Mouse (Mus musculus) heart, adult 18-20 months (tissue): ENCODE results near the gene Zfp811. TPM values are rescaled to one million over a fixed set of nuclear protein-coding genes. Genes with fewer than 3 reads are reported as not detected.
"Not testable (repeated sequence)": the region's sequence is repeated elsewhere in the genome, so short reads cannot be mapped to it uniquely, and the experiment has no call there.

Experiments used
- DNase-seq, 2 experiments: peaks; one replicate each; pipeline ENCODE4 v3.0.0; 2021 to 2022; ENCODE audit warnings: mixed read lengths in 1 of 2
- long read RNA-seq, 2 experiments: library from polyadenylated mRNA; stranded (forward); transcript quantifications; one replicate each; pipeline ENCODE4 v2.0.0; 2021
- total RNA-seq, 2 experiments: library from RNA; stranded (reverse); gene quantifications; 2 replicates each; pipeline ENCODE4 v1.2.3; 2021

Zfp811 gene
- under 1 TPM in 1 of 2 experiments, not detected in 1; 0.44 TPM for total RNA-seq
- long read RNA-seq, experiment 1, result 0 reads
- long read RNA-seq, experiment 2, result 0 reads

GRCm38 (mm10) chr17:32809544-32810374, at the start of gene Zfp811:
Zfp811 (minus strand) TSS chr17:32809931.
- no peak for DNase-seq

DNA sequence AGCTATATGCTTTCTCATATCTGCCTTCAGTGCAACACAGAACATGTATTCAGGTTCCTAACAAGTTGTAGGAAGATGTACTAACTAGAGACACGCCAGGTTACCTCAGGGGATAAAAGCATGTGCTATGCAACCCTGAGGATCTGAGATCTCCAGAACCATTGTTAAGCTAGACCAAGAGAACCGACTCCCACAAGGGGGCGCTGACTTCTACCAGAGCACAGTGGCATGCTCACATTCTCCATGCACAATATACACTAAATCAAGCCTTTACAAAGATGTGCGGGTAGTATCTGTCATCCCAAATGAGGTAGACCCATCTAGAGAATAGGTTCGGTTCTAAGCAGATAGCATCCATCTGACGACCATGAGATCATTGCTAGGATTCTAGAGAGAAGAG, 47.0 kb upstream of the Zfp811 start:
- DNase-seq, result not testable (repeated sequence)

- DNase-seq, result no peak
Measured at GRCm38 (mm10) chr17:32851581-32851980, 41.9 kb upstream of the Zfp811 start.

DNA sequence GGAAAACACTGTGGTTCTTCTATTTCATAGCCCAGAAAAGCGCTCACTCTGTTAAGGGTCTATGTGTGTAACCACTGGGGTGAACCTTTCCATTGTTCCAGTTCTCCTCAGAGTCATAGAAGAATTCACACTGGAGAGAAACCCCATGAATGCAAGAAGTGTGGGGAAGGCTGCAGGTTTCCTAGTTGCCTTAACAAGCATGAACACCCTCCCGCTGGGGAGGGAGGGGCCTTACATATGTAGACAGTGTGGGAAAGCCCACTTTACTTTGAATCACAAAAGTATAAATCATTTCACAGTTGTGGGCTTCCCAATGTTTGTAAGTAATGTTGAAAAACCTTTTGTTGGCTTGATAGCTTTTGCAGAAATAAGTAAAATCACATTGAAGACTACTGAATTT, 31.7 kb upstream of the Zfp811 start:
- no peak for DNase-seq

DNA sequence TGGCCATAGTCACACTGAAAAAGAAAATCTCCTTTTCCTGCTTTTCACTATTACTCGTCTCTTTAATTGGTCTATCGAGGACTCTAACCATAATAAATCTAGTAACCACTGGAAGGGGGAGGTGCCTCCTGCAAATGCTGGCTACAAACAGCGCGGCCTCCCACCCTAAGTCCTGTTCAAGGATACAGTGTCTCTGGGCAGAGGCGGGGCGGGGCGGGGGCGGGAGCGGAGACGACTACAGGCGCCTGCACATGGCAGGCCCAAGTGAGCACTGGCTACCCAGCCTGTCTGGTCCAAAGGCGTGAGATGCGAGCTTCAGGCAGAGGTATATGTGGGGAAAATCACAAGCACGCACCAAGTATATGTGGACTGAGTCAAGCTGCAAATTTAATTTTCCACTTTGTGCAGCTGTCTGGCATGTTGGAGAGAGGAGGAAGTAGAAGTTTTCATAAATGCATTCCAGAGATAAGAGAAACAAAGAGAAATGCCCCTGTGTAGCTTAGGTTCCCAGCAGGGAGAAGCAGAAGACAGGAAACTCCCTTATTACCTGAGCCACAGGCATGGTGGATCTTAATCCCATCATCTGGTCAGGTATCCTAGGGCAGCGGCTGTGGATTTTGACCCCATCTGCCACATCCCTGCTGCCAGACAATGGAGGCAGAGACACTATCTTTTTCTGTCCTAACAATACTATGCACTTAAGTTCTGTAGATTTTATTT, 29.5 kb upstream of the Zfp811 start:
- DNase-seq, result peak; percentile 6 to 8

DNA sequence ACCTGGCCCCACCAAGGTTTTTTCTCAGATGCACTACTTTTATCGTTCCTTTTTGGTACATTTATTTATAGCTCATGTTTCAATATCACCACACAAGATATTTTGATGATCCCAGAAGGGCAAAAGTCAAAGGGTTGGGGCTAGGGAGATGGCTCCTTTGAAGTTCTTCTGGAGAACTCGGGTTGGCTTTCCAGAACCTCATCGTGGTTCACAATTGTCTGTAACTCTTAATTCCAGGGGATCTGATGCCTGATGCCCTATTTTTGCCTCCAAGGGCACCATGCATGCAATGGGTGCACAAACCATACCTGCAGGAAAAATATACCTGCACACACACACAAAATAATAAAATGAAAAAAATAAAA, 20.7 kb upstream of the Zfp811 start:
- DNase-seq, result no peak

DNA sequence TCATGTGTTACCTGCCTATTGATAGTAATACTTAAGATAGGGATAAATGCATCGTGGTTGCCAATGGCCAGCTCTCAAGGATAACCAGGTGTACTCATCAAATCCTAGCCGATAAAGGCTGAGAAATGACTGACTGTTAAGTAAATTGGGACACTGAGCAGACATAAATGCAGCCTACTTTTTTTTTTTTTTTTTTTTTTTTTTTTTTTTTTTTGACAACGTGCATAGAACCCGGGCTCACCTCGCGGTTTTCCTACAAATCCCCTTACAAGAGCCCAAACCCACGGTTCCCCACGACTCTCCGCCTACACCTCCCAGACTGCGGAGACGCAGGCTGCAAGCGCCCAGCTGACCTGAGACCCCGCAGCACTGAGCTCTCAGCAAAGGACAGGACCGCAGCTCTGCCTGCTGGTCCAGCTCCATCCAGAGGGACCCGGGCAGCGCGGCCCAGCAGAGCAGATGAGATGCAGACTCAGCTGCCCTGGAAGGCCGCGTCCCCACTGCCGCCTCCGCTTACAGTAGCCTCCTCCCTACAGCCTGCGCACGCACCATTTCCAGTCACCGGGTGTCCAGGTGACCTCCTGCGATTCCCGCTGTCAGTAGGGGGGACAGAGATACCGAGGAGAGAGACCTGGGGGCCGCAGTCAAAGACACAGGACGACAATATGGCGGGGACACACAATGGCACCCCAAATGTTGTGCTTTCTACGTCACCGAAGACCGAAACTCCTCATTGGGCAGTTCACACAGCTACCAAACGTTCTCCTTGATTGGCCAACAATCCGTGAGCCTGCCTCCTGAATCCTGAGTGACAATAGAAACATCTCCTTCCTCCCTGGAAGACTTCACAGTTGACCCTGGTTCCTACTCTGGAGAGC, 20.0 kb upstream of the Zfp811 start, which contains the start of gene Zfp799:
TSS of gene Zfp799 (minus strand) at position 722 of the 878 bp plus-strand sequence.
- peak; percentile 83 to 87 for DNase-seq

DNA sequence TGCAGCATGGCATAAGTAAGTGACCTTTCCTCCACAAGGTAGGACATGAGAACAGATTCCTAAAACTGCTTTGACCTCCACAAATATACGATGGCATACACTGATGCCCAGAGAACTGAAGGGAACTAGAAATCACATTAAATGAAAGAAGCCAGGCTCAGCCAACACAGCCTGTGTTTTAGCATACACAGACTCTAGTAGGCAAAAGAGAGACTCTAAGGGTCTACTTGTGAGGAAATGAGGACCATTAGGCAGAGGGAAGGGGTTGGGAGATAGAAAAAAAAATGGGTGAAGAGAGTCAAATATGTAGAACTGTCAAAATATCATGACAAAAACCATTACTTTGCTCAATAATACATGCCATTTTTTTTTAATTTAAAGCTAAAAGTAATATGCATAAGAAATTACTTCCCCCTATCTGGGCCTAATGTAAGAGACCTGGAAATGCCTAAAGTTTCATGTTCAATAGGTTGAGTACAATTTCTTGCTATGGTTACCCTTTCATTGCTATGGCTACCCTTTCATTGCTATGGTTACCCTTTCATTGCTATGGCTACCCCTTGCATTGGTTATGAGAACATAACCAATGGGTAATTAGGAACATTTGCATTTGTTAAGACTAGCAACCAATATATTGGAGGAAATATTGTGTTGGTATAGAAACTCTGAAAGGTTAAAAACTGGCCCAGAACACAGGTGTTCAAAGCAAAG, 6.5 kb upstream of the Zfp811 start:
- no peak for DNase-seq

GRCm38 (mm10) chr17:32814136-32814535, 4.4 kb upstream of the Zfp811 start:
- no peak for DNase-seq

GRCm38 (mm10) chr17:32810648-32811047, 917 bp upstream of the Zfp811 start:
- DNase-seq, result no peak

DNA sequence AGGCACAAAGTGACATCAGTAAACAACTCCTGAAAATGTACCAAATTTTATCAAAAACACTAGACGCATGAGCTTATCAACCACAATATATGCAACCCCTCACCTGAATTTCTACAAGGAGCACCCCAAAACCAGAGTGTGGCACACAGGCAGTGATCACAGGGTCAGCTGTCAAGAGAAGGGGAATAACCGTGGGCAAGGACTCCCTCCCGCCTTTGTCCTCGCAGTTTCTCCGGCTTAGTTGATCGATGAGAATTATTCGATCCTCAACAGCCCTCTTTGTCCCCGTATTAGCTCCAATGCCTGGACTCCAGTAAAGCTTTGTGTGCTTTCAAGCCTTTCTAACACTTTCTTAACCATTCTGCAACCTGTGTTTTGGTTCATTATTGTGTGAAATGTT, 810 bp downstream of the Zfp811 start:
- DNase-seq, result no peak

- no peak for DNase-seq
Measured at GRCm38 (mm10) chr17:32789244-32789643, 20.5 kb downstream of the Zfp811 start.

DNA sequence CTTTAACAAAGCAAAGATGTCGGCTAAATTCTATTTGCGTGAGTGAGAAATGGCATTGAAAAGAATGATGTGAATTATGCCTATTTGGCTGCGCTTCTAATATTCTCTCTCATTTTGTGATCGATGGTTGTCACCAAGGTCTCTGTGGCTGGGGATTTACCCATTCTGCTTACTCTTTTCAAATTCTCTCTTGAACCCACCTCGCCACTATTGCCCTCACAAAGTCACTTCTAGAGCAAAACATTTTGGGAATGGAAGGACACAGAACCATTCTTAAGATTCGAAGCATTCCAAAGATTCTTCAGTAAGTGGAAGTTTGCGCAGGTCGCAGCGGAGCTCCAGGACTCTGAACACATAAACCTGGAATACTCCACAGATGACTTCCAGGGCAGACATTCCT, 21.2 kb downstream of the Zfp811 start:
- DNase-seq, result no peak

DNA sequence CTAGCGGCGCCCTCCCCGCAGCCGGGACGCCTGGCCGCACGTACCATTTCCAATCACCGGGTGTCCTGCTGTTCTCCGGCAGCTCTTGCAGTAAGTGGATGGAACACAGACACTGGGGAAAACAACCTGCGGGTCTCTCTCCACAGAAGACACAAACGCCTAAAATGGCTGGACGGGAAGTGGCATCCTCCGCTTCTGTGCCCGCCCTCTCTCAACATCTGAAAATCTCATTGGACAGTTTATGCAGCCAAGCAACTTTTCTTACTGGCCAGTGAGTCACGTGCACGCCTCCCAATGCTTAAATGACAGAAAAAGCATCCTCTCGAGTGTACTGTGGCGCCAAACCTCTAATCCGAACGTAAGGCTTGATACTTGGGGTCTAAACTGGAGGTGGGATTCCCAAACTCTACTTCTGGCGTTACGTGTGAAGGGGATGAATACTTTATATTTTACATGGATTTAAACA, 21.6 kb downstream of the Zfp811 start, which contains the start of gene Zfp871:
TSS of gene Zfp871 (minus strand) at position 194 of the 466 bp plus-strand sequence.
- peak; percentile 93 to 96 for DNase-seq

- DNase-seq, result no peak
Measured at GRCm38 (mm10) chr17:32787436-32788093, 22.2 kb downstream of the Zfp811 start.

DNA sequence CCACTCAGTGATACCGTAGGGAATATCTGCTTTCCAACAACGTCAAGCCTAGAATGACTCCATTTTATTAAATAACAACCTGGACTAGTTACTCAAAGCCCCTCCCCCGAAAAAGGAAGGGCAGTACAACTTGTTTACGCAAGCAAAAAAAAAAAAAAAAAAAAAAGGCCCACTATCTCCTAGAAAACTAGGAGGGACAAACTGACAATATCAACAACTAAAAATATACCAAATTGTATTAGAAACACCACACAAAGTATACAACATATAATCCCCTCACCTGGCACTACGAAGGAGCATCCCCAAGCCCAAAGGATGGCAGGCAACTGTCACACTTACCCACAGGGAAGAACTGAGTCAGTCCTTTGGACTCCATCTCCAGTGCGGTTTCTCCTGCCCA, 22.8 kb downstream of the Zfp811 start:
- DNase-seq, result no peak

DNA sequence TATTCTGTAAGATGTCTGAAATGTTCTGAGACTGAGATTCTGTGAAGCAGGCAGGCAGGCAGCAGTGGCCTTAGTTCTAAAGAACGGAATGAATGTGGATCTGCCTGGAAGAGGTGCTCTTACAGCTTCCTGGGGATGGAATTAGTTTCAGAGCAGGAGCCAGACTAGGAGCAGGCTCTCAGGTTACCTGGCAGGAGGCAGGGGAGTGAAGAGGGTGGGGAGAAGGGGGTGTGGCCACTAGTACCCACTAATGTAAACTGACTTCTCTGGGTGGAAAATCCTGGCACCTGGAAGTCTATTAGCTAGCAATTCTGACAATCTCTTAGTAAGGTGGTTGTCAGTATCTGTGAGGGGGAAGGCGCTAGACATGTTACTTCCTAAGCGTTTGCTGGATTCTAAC, 24.1 kb downstream of the Zfp811 start:
- no peak for DNase-seq

DNA sequence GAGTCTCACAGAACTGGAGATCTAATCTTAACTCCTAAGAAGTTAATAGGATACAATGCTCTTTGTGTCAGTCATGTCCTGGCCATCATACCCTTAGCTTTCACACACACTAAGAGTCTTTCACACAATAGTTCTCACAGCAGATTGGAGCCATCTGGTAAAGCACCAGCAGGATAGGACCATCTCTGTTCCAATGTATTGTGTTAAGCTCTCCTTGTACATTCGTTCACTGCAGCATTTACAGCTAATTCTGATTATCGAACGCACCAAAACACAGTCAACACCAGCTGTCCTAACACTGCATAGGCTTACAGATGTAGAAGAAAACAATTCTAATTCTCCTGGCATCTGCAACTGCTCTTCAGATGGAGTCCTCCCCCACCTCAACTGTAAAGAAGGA, 32.2 kb downstream of the Zfp811 start:
- no peak for DNase-seq

- no peak for DNase-seq
Measured at GRCm38 (mm10) chr17:32771213-32771612, 38.5 kb downstream of the Zfp811 start.

GRCm38 (mm10) chr17:32766422-32766821, 43.3 kb downstream of the Zfp811 start:
- DNase-seq, result no peak

- no peak for DNase-seq
Measured at GRCm38 (mm10) chr17:32757331-32757730, 52.4 kb downstream of the Zfp811 start.
